Mouse (Mus musculus) 3T3-L1 (cell line): ENCODE data around the gene Gltpd2.

Source experiments
- DNase-seq: peaks from one replicate; pipeline ENCODE4 v3.0.0-alpha.2; 2015; ENCODE audit warnings: low read depth, low spot score

Gene Gltpd2

GRCm38 (mm10) chr11:70563470-70564275, 44.7 kb downstream of the Gltpd2 start:
- peak; percentile 44 for DNase-seq

- DNase-seq = no peak
These were observed 45.4 kb downstream of the Gltpd2 start for GRCm38 (mm10) chr11:70564276-70564873.

- DNase-seq = no peak
These were observed 47.6 kb downstream of the Gltpd2 start for GRCm38 (mm10) chr11:70566586-70566985.
